Mouse (Mus musculus): ENCODE data around the gene Klhl12.
"Not testable (repeated sequence)": the region's sequence is repeated elsewhere in the genome, so short reads cannot be mapped to it uniquely, and the experiment has no call there.

Gene Klhl12

DNA sequence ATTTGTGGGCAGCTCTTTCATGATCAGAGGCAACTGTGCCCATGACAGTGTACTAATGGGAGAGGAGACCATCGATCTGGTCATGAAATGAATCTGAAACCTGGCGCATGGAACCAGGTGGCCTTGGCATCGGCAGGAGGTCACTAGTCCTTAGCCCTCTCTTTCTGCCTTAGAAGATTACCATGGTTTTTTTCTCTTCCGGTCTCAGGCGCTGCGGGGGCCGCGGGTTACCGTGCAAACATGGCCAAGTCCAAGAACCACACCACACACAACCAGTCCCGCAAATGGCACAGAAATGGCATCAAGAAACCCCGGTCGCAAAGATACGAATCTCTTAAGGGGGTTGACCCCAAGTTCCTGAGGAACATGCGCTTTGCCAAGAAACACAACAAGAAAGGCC, 62.5 kb downstream of the Klhl12 start:
- not testable (repeated sequence) for DNase-seq

DNA sequence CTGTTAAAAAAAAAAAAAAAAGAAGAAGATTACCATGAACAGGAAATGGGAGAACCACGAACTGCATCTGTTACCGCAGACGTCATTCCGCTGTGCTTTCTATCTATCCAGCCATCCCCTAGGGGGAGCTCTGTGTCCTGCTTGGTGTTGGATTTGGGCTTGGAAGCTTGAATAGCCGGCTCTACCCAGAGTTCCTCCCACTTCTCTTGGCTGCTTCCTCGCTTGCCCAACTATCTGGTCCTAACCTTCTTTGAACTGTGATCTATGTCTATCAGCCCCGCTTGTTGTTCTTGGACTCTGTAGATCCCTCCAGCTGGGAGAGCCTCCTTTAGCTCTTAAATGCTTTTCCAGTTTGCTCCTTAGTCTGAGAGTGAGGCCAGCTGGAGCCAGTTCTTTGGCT, 63.3 kb downstream of the Klhl12 start:
- peak; percentile 78 to 89 for DNase-seq

DNA sequence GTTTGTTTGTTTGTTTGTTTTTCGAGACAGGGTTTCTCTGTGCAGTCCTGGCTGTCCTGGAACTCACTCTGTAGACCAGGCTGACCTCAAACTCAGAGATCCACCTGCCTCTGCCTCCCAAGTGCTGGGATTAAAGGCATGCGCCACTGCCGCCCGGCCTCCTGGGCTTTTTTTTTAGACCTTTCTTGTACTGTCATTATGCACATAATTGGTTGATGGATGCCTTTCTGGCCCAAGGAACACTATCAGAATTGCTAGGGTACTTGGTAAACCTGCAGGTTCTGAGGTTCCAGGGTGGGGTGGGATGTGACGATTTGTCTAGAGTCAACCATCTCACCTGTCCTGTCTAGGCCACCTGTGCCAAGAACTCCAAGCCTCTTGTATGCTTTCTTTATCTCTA, 63.9 kb downstream of the Klhl12 start:
- DNase-seq = not testable (repeated sequence)

DNA sequence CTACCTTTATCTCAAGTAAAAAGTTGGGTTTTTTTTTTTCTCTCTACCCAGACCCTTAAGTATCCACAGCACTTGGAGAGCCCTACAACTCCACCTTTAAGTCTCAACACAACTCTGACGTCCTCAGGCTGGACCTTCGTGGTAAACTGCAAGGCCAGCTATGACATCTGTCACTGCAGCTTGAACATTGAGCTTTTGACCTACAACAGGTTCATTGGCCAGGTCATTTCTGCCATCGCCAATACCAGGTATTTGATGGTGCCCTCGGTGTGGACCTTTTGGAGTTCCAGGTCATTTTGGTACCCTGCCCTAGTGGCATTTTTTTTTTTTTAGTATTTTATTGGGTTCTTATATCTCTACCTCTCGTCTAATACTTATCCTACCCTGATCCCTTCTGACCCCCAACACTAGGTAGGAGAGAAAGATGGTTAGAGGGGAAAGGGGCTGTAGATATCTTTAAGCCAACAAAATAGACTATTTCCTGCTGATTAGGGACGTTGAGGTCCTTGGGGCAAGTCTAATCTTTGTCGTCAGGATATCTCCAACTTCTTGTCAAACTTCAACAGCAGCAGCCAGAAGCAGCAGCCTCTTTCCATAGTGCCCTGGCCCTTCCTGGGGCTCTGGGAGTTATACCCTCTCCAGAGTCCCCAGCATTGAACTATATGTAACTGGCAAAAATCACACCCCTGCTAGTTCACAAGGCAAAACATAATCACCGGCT, 64.8 kb downstream of the Klhl12 start:
- no peak for DNase-seq

DNA sequence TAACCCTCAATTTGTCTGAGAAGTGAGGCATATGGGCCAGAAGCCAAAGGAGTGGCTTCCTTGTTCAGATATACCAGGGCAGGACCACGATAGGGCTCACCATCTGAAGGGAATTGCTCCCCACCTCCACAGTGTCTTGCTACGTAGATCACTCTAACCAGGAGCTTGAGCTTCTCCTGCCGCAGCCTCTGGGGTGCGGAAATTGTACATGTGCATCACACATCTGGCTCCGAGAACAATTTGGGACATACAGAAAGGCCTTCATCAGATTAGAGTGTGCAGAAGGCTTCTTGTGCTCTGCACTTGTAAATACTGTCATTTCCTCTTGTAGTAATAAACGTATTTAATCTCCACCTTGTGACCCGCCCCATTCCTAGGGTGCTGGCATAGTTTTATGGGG, 65.8 kb downstream of the Klhl12 start:
- DNase-seq = no peak

DNA sequence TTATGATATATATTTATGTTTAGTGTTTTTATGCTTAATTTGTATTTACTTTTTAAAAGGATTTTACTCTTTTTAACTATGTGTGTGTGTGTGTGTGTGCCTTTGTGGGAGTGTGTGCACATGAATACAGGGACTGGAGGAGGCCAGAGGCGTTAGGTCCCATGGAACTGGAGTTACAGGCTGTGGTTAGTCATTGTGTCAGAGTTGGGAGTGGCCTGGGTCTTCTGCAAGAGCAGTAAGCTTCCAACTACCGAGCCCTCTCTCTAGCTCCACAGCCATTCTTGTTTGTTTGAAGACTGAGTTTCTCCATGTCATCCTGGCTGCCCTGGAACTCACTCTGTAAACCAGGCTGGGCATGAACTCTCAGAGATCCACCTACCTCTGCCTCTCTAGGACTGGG, 67.0 kb downstream of the Klhl12 start:
- DNase-seq = no peak

DNA sequence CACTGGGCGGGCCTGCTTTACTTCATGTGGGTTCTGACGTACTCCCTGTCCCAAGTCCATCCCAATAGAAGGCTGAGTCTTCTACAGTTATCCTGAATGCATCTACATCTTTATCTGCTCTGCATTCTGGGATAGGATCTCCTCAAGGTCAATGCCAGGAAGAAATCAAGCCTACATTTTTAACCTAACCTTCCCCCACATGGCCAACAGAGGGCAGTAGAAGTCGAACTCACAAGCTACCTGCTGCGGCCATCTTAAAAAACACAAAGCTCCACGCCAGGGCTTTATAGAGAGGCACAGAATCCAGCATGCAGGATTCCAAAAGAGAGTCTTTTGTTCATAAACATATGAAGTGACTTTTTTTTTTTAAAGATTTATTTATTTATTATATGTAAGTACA, 69.1 kb downstream of the Klhl12 start:
- no peak for DNase-seq

DNA sequence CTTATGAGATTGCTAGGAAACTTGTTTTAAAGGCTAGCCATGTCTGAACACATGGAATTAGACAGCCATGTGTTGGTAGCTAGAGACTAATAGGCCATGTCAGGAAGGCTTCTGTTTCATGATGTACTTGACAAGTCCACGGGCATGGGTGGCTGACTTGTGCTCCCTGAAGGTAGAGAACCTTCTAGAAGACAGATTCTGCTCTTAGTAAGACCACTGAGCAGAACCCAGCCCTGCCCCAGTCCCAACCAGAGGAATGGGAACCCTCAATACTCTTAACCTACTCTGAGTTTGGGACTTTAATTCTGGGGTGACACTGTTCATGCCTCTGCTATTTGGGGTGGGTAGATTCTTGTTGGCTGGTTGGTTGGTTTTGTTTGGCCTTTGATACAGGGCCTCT, 69.7 kb downstream of the Klhl12 start:
- DNase-seq = no peak

DNA sequence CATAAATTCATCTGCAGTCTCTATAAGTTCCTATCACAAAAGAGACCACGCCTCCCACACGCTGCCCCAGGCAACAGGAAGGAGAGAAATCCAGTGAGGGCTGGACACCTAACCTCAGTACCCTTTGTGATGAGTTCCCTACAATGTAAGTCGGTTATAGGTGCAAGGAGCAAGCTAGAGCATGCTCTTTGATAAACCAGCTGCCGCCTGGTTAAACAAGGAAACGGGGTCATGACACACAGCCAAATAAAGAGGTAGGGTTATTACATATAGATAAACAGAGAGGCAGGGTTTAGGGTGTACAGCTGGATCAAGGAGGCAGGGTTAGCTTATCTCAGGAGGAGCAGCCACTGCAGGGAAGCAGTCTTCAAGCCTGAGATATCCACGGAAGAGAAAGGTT, 71.4 kb downstream of the Klhl12 start:
- DNase-seq = no peak

DNA sequence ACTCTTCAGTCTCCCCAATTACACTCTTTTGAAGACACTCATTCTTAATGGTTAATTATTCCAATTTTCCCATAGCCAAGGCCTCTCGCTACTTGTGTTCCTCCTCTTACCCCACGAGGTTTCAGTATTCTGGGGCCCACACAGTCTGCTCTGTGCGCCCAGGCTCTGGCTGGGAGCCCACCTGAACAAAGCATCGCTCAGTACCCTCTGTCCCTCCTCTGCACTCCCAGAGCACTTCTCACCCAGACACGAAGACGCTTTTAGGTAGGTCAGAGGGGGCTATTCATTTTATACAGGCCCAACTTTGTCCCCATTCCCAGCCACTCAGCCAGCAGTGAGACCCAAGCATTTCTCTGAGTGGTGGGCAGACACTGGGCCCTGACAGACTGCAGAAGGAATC, 75.3 kb downstream of the Klhl12 start:
- DNase-seq = no peak

DNA sequence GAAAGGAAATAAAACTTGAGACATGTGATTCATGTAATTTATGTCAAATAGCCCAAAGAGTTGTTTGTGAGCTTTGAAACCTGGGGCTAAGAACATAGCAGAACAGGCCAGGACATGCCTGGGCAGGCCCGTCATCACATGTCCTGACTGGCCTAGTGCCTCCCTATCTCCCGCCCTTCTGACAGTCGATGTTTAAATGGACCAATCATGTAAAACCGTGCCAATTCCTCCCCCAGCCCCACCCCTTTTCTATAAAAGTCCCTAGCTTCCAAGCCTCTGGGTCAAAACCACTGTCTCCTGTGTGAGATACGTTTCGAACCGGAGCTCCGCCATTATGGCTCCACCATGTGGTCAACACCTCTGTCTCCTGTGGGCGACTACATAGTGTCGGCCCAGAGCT, 78.4 kb downstream of the Klhl12 start:
- DNase-seq = not testable (repeated sequence)

DNA sequence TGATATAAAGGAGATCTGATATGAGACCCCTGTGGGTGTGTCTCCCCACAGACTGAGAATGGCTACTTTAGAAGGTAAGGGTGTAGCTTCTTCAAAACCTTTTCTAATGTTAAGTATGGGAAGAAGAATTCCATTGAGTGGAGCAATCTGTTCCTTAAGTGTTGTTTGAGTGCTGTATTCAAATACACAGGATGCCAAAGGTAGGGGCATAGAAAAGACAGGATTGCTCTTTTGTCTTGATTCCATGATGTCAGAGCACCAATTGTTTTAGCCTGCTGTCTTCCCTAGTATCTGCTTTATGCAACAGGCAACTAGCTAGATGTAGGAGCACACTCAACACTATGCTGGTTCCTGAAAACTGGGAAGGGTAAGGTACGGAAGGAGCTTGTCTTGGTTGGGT, 79.7 kb downstream of the Klhl12 start:
- no peak for DNase-seq

DNA sequence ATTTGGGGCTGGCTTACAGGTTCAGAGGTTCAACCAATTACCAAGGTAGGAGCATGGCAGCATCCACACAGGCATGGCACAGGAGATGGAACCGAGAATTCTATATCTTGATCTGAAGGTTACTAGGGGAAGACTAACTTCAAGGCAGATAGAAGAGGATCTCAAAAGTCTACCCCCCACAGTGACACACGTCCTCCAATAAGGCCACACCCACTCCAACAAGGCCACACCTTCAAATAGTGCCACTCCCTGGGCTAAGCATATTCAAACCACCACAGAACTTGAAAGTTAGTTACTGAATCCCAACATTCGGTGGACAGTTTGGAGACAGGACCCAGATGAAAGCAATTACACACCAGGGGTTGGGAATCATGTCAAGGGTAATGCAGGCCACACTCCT, 80.2 kb downstream of the Klhl12 start:
- no peak for DNase-seq

DNA sequence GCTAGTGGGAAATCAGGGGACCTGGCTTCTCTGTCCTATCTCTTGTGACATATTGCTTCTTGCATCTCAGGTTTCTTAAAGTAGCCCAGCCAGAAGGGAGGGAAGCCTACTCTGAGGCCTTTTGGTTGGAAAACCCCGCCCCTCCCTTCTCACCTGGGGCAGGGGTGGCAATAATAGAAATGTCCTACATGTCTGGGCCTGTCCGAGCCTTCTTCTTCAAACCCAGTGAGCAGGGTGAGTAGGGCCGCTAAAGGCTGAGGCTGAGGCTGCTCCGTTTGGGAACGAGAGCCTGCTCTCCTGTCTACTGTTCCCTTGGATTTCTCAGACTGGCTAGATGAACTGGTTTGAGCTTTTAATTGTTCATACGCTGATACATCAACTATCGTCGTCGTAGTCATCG, 85.3 kb downstream of the Klhl12 start:
- DNase-seq = no peak
